Mouse (Mus musculus): ENCODE measurements around the gene Ankrd27. TPM values are rescaled to one million over a fixed set of nuclear protein-coding genes. Genes with fewer than 3 reads are reported as not detected.

Ankrd27 gene
- polyA plus RNA-seq, 1 experiment from 2014 or later: 35.9 TPM

GRCm38 (mm10) chr7:35587728-35588127, 1.7 kb downstream of the Ankrd27 start:
- DNase-seq (ENCODE audit: low spot score): no peak
- H3K4me2 ChIP-seq (ENCODE audit: low read depth, severe bottlenecking): no peak overlapping the region

DNA sequence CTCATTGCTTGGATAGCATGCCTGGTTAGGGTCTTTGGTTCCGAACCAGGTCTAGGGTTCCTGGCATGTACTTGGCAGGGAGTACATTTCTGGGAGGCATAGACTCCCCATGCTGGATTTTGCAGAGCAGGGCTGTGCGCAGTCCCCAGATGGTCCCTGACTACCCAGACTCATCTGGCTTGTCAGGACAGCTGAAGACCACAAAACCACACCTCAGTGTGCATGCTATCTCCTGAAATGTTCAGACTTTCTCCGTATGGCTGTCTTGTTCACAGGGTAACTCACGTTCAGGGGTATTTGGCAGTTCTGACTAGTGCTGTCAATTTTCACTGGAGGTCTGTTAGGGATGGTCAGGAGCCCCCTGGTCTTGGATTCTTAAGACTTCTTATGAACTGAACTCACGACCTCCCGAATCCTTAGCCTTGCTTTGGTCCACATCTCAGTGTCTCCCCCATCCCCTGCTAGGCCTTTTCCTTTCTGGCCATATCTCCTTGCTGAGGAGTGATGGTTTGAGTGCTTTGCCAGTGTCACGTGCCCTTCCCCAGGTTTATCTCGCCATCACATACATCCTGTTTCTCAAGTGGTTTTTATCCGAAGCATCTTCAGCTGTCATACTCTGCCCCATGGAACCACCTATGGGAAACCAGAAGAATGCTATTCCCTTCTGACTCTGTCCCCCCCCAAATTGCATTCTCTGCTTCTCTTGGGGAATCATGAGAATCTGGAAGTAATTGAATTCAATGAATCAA, 2.8 kb downstream of the Ankrd27 start:
- peaks cover 13% of the 10 kb centered on the region for H3K4me1 ChIP-seq (ENCODE audit: control insufficient read depth, insufficient read depth, low read length)
- peaks cover 12% of the 10 kb centered on the region for H3K27me3 ChIP-seq (ENCODE audit: control insufficient read depth, insufficient read depth, low read length)
- peaks cover 8% of the 10 kb centered on the region for H3K36me3 ChIP-seq (ENCODE audit: control insufficient read depth, insufficient read depth, low read length)
- H3K4me2 ChIP-seq (ENCODE audit: low read depth, severe bottlenecking): no peak overlapping the region
- 87% methylated on average over 9 of the region's 9 CpGs for WGBS
- ATAC-seq (ENCODE audit: insufficient number of reproducible peaks, low FRiP score, low TSS enrichment, low read depth) (no peak), DNase-seq (ENCODE audit: low spot score) (no peak)
- no peak overlapping the region for H3K9ac ChIP-seq (ENCODE audit: low read length)
- no peak overlapping the region for H3K4me3 ChIP-seq (ENCODE audit: low read depth, low read length)
- no peaks in the 10 kb centered on the region for H3K9me3 ChIP-seq (ENCODE audit: control insufficient read depth, low read length)
- H3K27ac ChIP-seq (replicated peaks; ENCODE audit: low read depth, low read length): no peak overlapping the region

More at GRCm38 (mm10) chr7:35587728-35588127, 1.7 kb downstream of the Ankrd27 start:
- Histone ChIP-seq H3K36me3 (ENCODE audit: control insufficient read depth, insufficient read depth, low read length) (peaks cover 4% of the 10 kb centered on the region), H3K4me3 (ENCODE audit: low read depth, low read length) (no peak overlapping the region), H3K27me3 (ENCODE audit: control insufficient read depth, insufficient read depth, low read length) (peaks cover 23% of the 10 kb centered on the region), H3K9ac (ENCODE audit: low read length) (no peak overlapping the region), H3K9me3 (ENCODE audit: control insufficient read depth, low read length) (no peaks in the 10 kb centered on the region), H3K4me1 (ENCODE audit: control insufficient read depth, insufficient read depth, low read length) (peaks cover 13% of the 10 kb centered on the region), H3K27ac (replicated peaks; ENCODE audit: low read depth, low read length) (no peak overlapping the region)
- WGBS: 73% methylated on average over 5 of the region's 5 CpGs
- no peak for ATAC-seq (ENCODE audit: insufficient number of reproducible peaks, low FRiP score, low TSS enrichment, low read depth)

- DNase-seq (ENCODE audit: low spot score) (no peak), ATAC-seq (ENCODE audit: insufficient number of reproducible peaks, low FRiP score, low TSS enrichment, low read depth) (no peak)
- H3K36me3 ChIP-seq (ENCODE audit: control insufficient read depth, insufficient read depth, low read length): peaks cover 8% of the 10 kb centered on the region
- H3K4me1 ChIP-seq (ENCODE audit: control insufficient read depth, insufficient read depth, low read length): peaks cover 9% of the 10 kb centered on the region
- H3K4me2 ChIP-seq (ENCODE audit: low read depth, severe bottlenecking): no peak overlapping the region
- H3K9ac ChIP-seq (ENCODE audit: low read length): no peak overlapping the region
- H3K9me3 ChIP-seq (ENCODE audit: control insufficient read depth, low read length): no peaks in the 10 kb centered on the region
- no peak overlapping the region for H3K27ac ChIP-seq (replicated peaks; ENCODE audit: low read depth, low read length)
- WGBS: 86% methylated on average over 7 of the region's 7 CpGs
- H3K27me3 ChIP-seq (ENCODE audit: control insufficient read depth, insufficient read depth, low read length): peaks cover 6% of the 10 kb centered on the region
- no peak overlapping the region for H3K4me3 ChIP-seq (ENCODE audit: low read depth, low read length)
Observed at GRCm38 (mm10) chr7:35589485-35589884, 3.4 kb downstream of the Ankrd27 start.

- DNase-seq (ENCODE audit: low spot score) (no peak), ATAC-seq (ENCODE audit: insufficient number of reproducible peaks, low FRiP score, low TSS enrichment, low read depth) (no peak)
- Histone ChIP-seq H3K9ac (ENCODE audit: low read length) (no peak overlapping the region), H3K4me2 (ENCODE audit: low read depth, severe bottlenecking) (no peak overlapping the region), H3K27me3 (ENCODE audit: control insufficient read depth, insufficient read depth, low read length) (no peaks in the 10 kb centered on the region), H3K27ac (replicated peaks; ENCODE audit: low read depth, low read length) (0 out of 2 replicates have a peak overlapping the region, but pooled peaks have one; percentile 30), H3K9me3 (ENCODE audit: control insufficient read depth, low read length) (no peaks in the 10 kb centered on the region), H3K4me1 (ENCODE audit: control insufficient read depth, insufficient read depth, low read length) (peaks cover 6% of the 10 kb centered on the region; the same call in 1 of the 2 replicates), H3K36me3 (ENCODE audit: control insufficient read depth, insufficient read depth, low read length) (peaks cover 9% of the 10 kb centered on the region), H3K4me3 (ENCODE audit: low read depth, low read length) (no peak overlapping the region)
- WGBS: 79% methylated on average over 10 of the region's 10 CpGs
Observed at GRCm38 (mm10) chr7:35590731-35591191, 4.7 kb downstream of the Ankrd27 start.

DNA sequence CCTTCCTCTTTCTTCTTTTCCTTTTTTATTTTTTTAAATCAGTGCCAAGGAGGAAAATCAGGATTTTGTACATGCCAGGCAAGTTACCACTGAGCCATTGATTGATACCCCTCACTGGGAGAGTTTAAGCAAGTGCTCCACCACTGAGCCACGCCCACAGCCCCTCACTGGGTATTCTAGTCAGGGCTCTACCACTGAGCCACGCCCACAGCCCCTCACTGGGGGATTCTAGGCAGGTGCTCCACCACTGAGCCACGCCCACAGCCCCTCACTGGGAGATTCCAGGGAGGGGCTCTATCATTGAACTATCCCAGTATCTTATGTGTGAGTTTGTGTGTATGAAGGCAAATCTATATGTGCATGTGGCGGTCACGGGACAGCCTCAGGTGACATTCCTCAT, 8.3 kb downstream of the Ankrd27 start:
- Histone ChIP-seq H3K4me3 (ENCODE audit: low read depth, low read length) (no peak overlapping the region), H3K9ac (ENCODE audit: low read length) (no peak overlapping the region), H3K4me1 (ENCODE audit: control insufficient read depth, insufficient read depth, low read length) (no peaks in the 10 kb centered on the region), H3K4me2 (ENCODE audit: low read depth, severe bottlenecking) (no peak overlapping the region), H3K9me3 (ENCODE audit: control insufficient read depth, low read length) (no peaks in the 10 kb centered on the region), H3K27me3 (ENCODE audit: control insufficient read depth, insufficient read depth, low read length) (no peaks in the 10 kb centered on the region), H3K36me3 (ENCODE audit: control insufficient read depth, insufficient read depth, low read length) (peaks cover 10% of the 10 kb centered on the region), H3K27ac (replicated peaks; ENCODE audit: low read depth, low read length) (no peak overlapping the region)
- ATAC-seq (ENCODE audit: insufficient number of reproducible peaks, low FRiP score, low TSS enrichment, low read depth): no peak
- 88% methylated on average over 5 of the region's 5 CpGs for WGBS
- no peak for DNase-seq (ENCODE audit: low spot score)

DNA sequence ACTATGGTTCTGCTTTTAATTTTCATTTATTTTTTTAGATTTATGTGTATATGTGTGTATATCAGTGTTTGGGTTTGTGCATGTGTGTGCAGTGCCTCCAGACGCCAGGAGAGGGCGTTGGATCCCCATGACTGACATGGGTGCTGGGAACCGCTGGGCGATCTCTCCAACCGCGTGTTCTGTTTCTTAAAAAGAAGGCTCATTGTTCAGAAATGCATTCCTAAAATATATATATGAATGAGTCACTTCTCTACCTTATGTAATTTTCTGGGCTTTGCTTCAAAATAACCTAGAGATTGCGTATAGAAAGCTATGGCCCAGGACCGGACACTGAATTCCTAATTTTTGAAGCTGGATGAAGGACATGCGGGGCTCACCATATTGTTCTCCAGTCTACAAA, 13.4 kb downstream of the Ankrd27 start:
- ATAC-seq (ENCODE audit: insufficient number of reproducible peaks, low FRiP score, low TSS enrichment, low read depth): no peak
- Histone ChIP-seq H3K4me2 (ENCODE audit: low read depth, severe bottlenecking) (no peak overlapping the region), H3K9me3 (ENCODE audit: control insufficient read depth, low read length) (no peaks in the 10 kb centered on the region), H3K27me3 (ENCODE audit: control insufficient read depth, insufficient read depth, low read length) (no peaks in the 10 kb centered on the region), H3K27ac (replicated peaks; ENCODE audit: low read depth, low read length) (no peak overlapping the region), H3K4me3 (ENCODE audit: low read depth, low read length) (no peak overlapping the region), H3K4me1 (ENCODE audit: control insufficient read depth, insufficient read depth, low read length) (no peaks in the 10 kb centered on the region), H3K9ac (ENCODE audit: low read length) (no peak overlapping the region), H3K36me3 (ENCODE audit: control insufficient read depth, insufficient read depth, low read length) (peaks cover 12% of the 10 kb centered on the region; the same call in 1 of the 2 replicates)
- WGBS: 95% methylated on average over 9 of the region's 9 CpGs
- DNase-seq (ENCODE audit: low spot score): no peak

GRCm38 (mm10) chr7:35600031-35600430, 14.0 kb downstream of the Ankrd27 start:
- H3K27me3 ChIP-seq (ENCODE audit: control insufficient read depth, insufficient read depth, low read length): no peaks in the 10 kb centered on the region
- H3K27ac ChIP-seq (replicated peaks; ENCODE audit: low read depth, low read length): no peak overlapping the region
- ATAC-seq (ENCODE audit: insufficient number of reproducible peaks, low FRiP score, low TSS enrichment, low read depth) (no peak), DNase-seq (ENCODE audit: low spot score) (no peak)
- H3K9ac ChIP-seq (ENCODE audit: low read length): no peak overlapping the region
- peaks cover 12% of the 10 kb centered on the region; the same call in 1 of the 2 replicates for H3K36me3 ChIP-seq (ENCODE audit: control insufficient read depth, insufficient read depth, low read length)
- no peaks in the 10 kb centered on the region for H3K9me3 ChIP-seq (ENCODE audit: control insufficient read depth, low read length)
- no peaks in the 10 kb centered on the region for H3K4me1 ChIP-seq (ENCODE audit: control insufficient read depth, insufficient read depth, low read length)
- H3K4me3 ChIP-seq (ENCODE audit: low read depth, low read length): no peak overlapping the region
- 84% methylated on average over 10 of the region's 10 CpGs for WGBS
- no peak overlapping the region for H3K4me2 ChIP-seq (ENCODE audit: low read depth, severe bottlenecking)

- Histone ChIP-seq H3K27me3 (ENCODE audit: control insufficient read depth, insufficient read depth, low read length) (no peaks in the 10 kb centered on the region), H3K36me3 (ENCODE audit: control insufficient read depth, insufficient read depth, low read length) (peaks cover 10% of the 10 kb centered on the region; the same call in 1 of the 2 replicates), H3K4me2 (ENCODE audit: low read depth, severe bottlenecking) (no peak overlapping the region), H3K9ac (ENCODE audit: low read length) (no peak overlapping the region), H3K27ac (replicated peaks; ENCODE audit: low read depth, low read length) (no peak overlapping the region), H3K4me1 (ENCODE audit: control insufficient read depth, insufficient read depth, low read length) (no peaks in the 10 kb centered on the region), H3K4me3 (ENCODE audit: low read depth, low read length) (no peak overlapping the region), H3K9me3 (ENCODE audit: control insufficient read depth, low read length) (no peaks in the 10 kb centered on the region)
- DNase-seq (ENCODE audit: low spot score) (no peak), ATAC-seq (ENCODE audit: insufficient number of reproducible peaks, low FRiP score, low TSS enrichment, low read depth) (no peak)
- 95% methylated on average over 6 of the region's 6 CpGs for WGBS
Observed at GRCm38 (mm10) chr7:35601106-35601505, 15.1 kb downstream of the Ankrd27 start.
